Mouse (Mus musculus) hindbrain, embryonic 14.5 days (tissue): ENCODE measurements at regions not wholly inside any gene's neighbourhood (a gene's known extent, or its start where the extent isn't known, plus 50 kb on each side); places are given as distances from the start of the nearest gene placed in this dataset.

Experiments used
- ATAC-seq: fragments of 200-750 bp; cut with Nextera tagmentation; 2 replicates; pipeline ENCODE4 v1.8.0; 2017; ENCODE audit warnings: moderate number of reproducible peaks, mild to moderate bottlenecking, moderate TSS enrichment, moderate library complexity; ENCODE audit not compliant: low FRiP score
- DNase-seq: peaks from one replicate; pipeline ENCODE4 v3.0.0-alpha.2; 2015; ENCODE audit warnings: low spot score
- H3K27ac ChIP-seq: fragments of 300-500 bp; sonication (generic); 2 replicates; pipeline ENCODE4 v1.5.1; 2014; ENCODE audit warnings: mild to moderate bottlenecking, moderate library complexity
- H3K27me3 ChIP-seq: fragments of 300-500 bp; sonication (generic); 2 replicates; pipeline ENCODE4 v1.6.1; 2014; ENCODE audit warnings: mild to moderate bottlenecking, low read length, mixed read lengths; ENCODE audit not compliant: control insufficient read depth, insufficient read depth
- H3K36me3 ChIP-seq: fragments of 300-500 bp; sonication (generic); replicated peaks from 2 replicates; pipeline ENCODE4 v1.6.1; 2014; ENCODE audit not compliant: control insufficient read depth, insufficient read depth
- H3K4me1 ChIP-seq: fragments of 300-500 bp; sonication (generic); replicated peaks from 2 replicates; pipeline ENCODE4 v1.6.1; 2014; ENCODE audit warnings: antibody characterized with exemption, low read length, mixed read lengths; ENCODE audit not compliant: control insufficient read depth, insufficient read depth
- H3K4me2 ChIP-seq: fragments of 300-500 bp; sonication (generic); replicated peaks from 2 replicates; pipeline ENCODE4 v1.6.1; 2014; ENCODE audit warnings: mild to moderate bottlenecking, moderate library complexity
- H3K4me3 ChIP-seq: fragments of 300-500 bp; sonication (generic); replicated peaks from 2 replicates; pipeline ENCODE4 v1.5.1; 2014; ENCODE audit warnings: mild to moderate bottlenecking, low read length
- H3K9ac ChIP-seq: fragments of 300-500 bp; sonication (generic); 2 replicates; pipeline ENCODE4 v1.6.1; 2014
- H3K9me3 ChIP-seq: fragments of 300-500 bp; sonication (generic); 2 replicates; pipeline ENCODE4 v1.6.1; 2016; ENCODE audit warnings: low read length; ENCODE audit not compliant: control insufficient read depth
- WGBS: fragments of 180-500 bp; shearing (Covaris S2); extraction: QIAGEN DNeasy Blood & Tissue Kit; methylation state at CpG from one replicate; pipeline ENCODE4 v1.1.7; 2014; 5-methylcytosine and 5-hydroxymethylcytosine counted together

- Histone ChIP-seq H3K4me2 (no peak overlapping the region), H3K27me3 (no peaks in the 10 kb centered on the region), H3K9me3 (no peaks in the 10 kb centered on the region), H3K27ac (no peak overlapping the region), H3K36me3 (no peaks in the 10 kb centered on the region), H3K9ac (no peak overlapping the region), H3K4me3 (no peak overlapping the region), H3K4me1 (no peaks in the 10 kb centered on the region)
- ATAC-seq: no peak
- no peak for DNase-seq
- 70% methylated on average over 5 of the region's 5 CpGs for WGBS
Measured at GRCm38 (mm10) chr5:73881941-73882340, 186.3 kb downstream of the Usp46 start.

GRCm38 (mm10) chr5:73884998-73885397 is 183.2 kb downstream of the Usp46 start:
- 29% methylated on average over 12 of the region's 12 CpGs for WGBS
- Histone ChIP-seq H3K9ac (no peak overlapping the region), H3K4me1 (no peaks in the 10 kb centered on the region), H3K4me3 (no peak overlapping the region), H3K27me3 (no peaks in the 10 kb centered on the region), H3K36me3 (no peaks in the 10 kb centered on the region), H3K9me3 (no peaks in the 10 kb centered on the region), H3K27ac (0 out of 2 replicates have a peak overlapping the region, but pooled peaks have one; percentile 39), H3K4me2 (0 out of 2 replicates have a peak overlapping the region, but pooled peaks have one; percentile 30)
- DNase-seq (no peak), ATAC-seq (no peak)

GRCm38 (mm10) chr5:73885691-73886090 is 182.5 kb downstream of the Usp46 start:
- Histone ChIP-seq H3K9me3 (no peaks in the 10 kb centered on the region), H3K27me3 (no peaks in the 10 kb centered on the region), H3K9ac (no peak overlapping the region), H3K4me3 (no peak overlapping the region), H3K4me2 (no peak overlapping the region), H3K27ac (no peak overlapping the region), H3K4me1 (no peaks in the 10 kb centered on the region), H3K36me3 (no peaks in the 10 kb centered on the region)
- 83% methylated on average over 1 of the region's 1 CpGs for WGBS
- ATAC-seq: no peak
- DNase-seq: no peak

GRCm38 (mm10) chr5:73887306-73887958 is 180.8 kb downstream of the Usp46 start:
- Histone ChIP-seq H3K4me2 (no peak overlapping the region), H3K27me3 (no peaks in the 10 kb centered on the region), H3K27ac (no peak overlapping the region), H3K36me3 (no peaks in the 10 kb centered on the region), H3K9ac (no peak overlapping the region), H3K9me3 (no peaks in the 10 kb centered on the region), H3K4me1 (no peaks in the 10 kb centered on the region), H3K4me3 (no peak overlapping the region)
- WGBS: 60% methylated on average over 8 of the region's 8 CpGs
- DNase-seq (no peak), ATAC-seq (no peak)

GRCm38 (mm10) chr5:73888391-73888790 is 179.8 kb downstream of the Usp46 start:
- DNase-seq (no peak), ATAC-seq (no peak)
- WGBS: 52% methylated on average over 2 of the region's 2 CpGs

GRCm38 (mm10) chr5:73889342-73889741 is 178.9 kb downstream of the Usp46 start:
- H3K4me1 ChIP-seq: no peaks in the 10 kb centered on the region
- no peaks in the 10 kb centered on the region for H3K9me3 ChIP-seq
- H3K4me2 ChIP-seq: no peak overlapping the region
- no peak overlapping the region for H3K27ac ChIP-seq
- 81% methylated on average over 1 of the region's 1 CpGs for WGBS
- no peak overlapping the region for H3K9ac ChIP-seq
- H3K27me3 ChIP-seq: no peaks in the 10 kb centered on the region
- DNase-seq: no peak
- no peak for ATAC-seq
- H3K4me3 ChIP-seq: no peak overlapping the region
- no peaks in the 10 kb centered on the region for H3K36me3 ChIP-seq

More at GRCm38 (mm10) chr5:73888391-73888790, 179.8 kb downstream of the Usp46 start:
- Histone ChIP-seq H3K9ac (no peak overlapping the region), H3K4me1 (no peaks in the 10 kb centered on the region), H3K4me3 (no peak overlapping the region), H3K27me3 (no peaks in the 10 kb centered on the region), H3K36me3 (no peaks in the 10 kb centered on the region), H3K9me3 (no peaks in the 10 kb centered on the region), H3K4me2 (no peak overlapping the region), H3K27ac (no peak overlapping the region)

GRCm38 (mm10) chr5:73890942-73891341 is 177.3 kb downstream of the Usp46 start:
- DNase-seq (no peak), ATAC-seq (no peak)
- no peak overlapping the region for H3K27ac ChIP-seq
- H3K27me3 ChIP-seq: no peaks in the 10 kb centered on the region
- H3K4me3 ChIP-seq: no peak overlapping the region
- H3K4me1 ChIP-seq: no peaks in the 10 kb centered on the region
- 83% methylated on average over 4 of the region's 4 CpGs for WGBS
- H3K4me2 ChIP-seq: no peak overlapping the region
- no peak overlapping the region for H3K9ac ChIP-seq
- no peaks in the 10 kb centered on the region for H3K36me3 ChIP-seq
- H3K9me3 ChIP-seq: no peaks in the 10 kb centered on the region

- no peak for DNase-seq
- H3K36me3 ChIP-seq: no peaks in the 10 kb centered on the region
- H3K27me3 ChIP-seq: no peaks in the 10 kb centered on the region
- H3K4me2 ChIP-seq: no peak overlapping the region
- H3K4me3 ChIP-seq: no peak overlapping the region
- no peak overlapping the region for H3K27ac ChIP-seq
- 88% methylated on average over 11 of the region's 11 CpGs for WGBS
- H3K4me1 ChIP-seq: no peaks in the 10 kb centered on the region
- no peaks in the 10 kb centered on the region for H3K9me3 ChIP-seq
- no peak overlapping the region for H3K9ac ChIP-seq
- ATAC-seq: no peak
Measured at GRCm38 (mm10) chr5:73891606-73892005, 176.6 kb downstream of the Usp46 start.

- Histone ChIP-seq H3K27ac (no peak overlapping the region), H3K4me1 (no peaks in the 10 kb centered on the region), H3K9me3 (no peaks in the 10 kb centered on the region), H3K4me2 (no peak overlapping the region), H3K27me3 (no peaks in the 10 kb centered on the region), H3K4me3 (no peak overlapping the region), H3K36me3 (no peaks in the 10 kb centered on the region), H3K9ac (no peak overlapping the region)
- ATAC-seq (no peak), DNase-seq (no peak)
- 43% methylated on average over 4 of the region's 4 CpGs for WGBS
Measured at GRCm38 (mm10) chr5:73892440-73893225, 175.6 kb downstream of the Usp46 start.
